Mouse (Mus musculus) olfactory bulb, adult 2 months (tissue): ENCODE measurements around the gene Zfp687.

ENCODE experiments used
- CTCF ChIP-seq: fragments of 200-500 bp; IDR thresholded peaks from 2 replicates; pipeline ENCODE4 v1.5.1; 2012; ENCODE audit warnings: low read depth, mild to moderate bottlenecking, low read length, moderate library complexity; ENCODE audit not compliant: insufficient read depth
- POLR2A ChIP-seq: fragments of 200-500 bp; IDR thresholded peaks from 2 replicates; pipeline ENCODE4 v1.6.1; 2012; ENCODE audit warnings: mild to moderate bottlenecking, low read depth, low read length, moderate library complexity; ENCODE audit not compliant: insufficient read depth

DNA sequence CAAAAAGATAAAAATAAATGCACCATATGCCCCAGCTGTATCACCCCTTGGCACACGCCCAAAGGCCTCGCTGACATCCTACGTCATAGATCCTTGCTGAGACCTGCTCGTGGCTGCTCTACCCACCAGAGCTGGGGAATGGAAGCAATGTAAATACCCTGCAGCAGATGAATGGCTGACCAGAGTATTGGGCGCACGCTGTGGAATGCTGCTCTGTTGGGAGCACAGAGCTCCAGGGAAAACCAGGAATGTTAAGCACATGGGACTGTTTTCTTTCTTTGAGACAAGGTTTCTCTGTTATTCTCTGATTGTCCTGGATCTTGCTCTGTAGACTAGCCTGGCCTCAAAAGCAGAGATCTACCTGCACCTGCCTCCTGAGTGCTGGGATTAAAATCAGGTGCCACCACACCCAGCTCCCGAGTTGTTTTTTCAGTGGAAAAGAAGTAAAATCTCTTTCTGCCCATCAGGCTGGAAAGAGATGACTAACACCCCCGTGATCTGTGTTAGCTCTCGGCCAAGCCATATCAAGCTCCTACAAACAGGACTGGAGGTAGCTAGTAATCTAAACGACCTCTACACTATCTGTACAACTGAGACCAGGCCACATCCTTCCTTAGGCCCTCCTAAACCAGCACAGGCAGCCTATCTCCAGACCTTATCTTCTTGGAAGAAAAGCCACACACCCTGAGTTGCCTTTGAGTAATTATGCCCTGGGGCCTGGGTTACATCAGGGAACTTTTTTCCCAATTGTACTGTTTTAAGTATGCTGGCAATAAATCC, 39.4 kb upstream of the Zfp687 start:
- TF ChIP-seq CTCF (no peak), POLR2A (no peak)
